Mouse (Mus musculus): Measurements from ENCODE around the gene Mill1. TPM values are rescaled to one million over a fixed set of nuclear protein-coding genes. Genes with fewer than 3 reads are reported as not detected.
"Not testable (repeated sequence)": the region's sequence is repeated elsewhere in the genome, so short reads cannot be mapped to it uniquely, and the experiment has no call there.

Mill1 gene
- not detected in 2 replicates for polyA plus RNA-seq (2014; fragmentation: Nextera tagmentation; extraction: Ambion mirVana)

DNA sequence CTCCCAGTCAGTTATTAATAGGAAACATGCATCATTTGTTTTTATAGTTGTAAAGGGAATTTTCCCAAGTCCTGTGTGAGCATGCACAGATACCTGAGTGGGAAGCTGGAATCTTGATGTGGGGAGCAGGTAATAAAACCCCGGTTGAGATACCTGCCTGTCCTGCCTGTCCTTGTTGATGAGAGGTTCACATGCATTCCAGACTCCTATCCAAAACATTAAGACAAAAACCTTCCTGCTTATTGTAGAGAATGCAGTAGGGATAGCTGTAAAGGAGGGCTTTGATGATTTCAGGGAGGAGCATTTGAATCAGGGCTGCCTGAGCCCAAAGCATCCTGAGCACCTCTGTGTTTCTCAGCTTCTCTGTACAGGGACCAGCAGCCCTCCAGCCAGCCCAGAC lies at the start of gene Mill1:
Gene Mill1 (plus strand): TSS at position 301 of the 400 bp plus-strand sequence.
- H3K9me3 ChIP-seq (ENCODE audit: control insufficient read depth, low read length) = no peaks in the 10 kb centered on the region
- no peaks in the 10 kb centered on the region for H3K4me1 ChIP-seq (ENCODE audit: control insufficient read depth, insufficient read depth, low read length)
- no peak within 1 kb of the TSS for H3K4me2 ChIP-seq (ENCODE audit: low read depth, low read length)
- H3K9ac ChIP-seq (replicated peaks; ENCODE audit: low read depth, low read length) = no peak within 1 kb of the TSS
- no peaks in the 10 kb centered on the region for H3K27me3 ChIP-seq (ENCODE audit: control insufficient read depth, insufficient read depth, low read length)
- H3K36me3 ChIP-seq (ENCODE audit: control insufficient read depth, insufficient read depth, low read length) = no peaks in the 10 kb centered on the region
- 48% methylated on average over 1 of the region's 1 CpGs for WGBS
- ATAC-seq (ENCODE audit: low read depth) = no peak
- no peak within 1 kb of the TSS for H3K4me3 ChIP-seq (ENCODE audit: low read depth, low read length)
- no peak within 1 kb of the TSS for H3K27ac ChIP-seq (ENCODE audit: low read depth, low read length)

DNA sequence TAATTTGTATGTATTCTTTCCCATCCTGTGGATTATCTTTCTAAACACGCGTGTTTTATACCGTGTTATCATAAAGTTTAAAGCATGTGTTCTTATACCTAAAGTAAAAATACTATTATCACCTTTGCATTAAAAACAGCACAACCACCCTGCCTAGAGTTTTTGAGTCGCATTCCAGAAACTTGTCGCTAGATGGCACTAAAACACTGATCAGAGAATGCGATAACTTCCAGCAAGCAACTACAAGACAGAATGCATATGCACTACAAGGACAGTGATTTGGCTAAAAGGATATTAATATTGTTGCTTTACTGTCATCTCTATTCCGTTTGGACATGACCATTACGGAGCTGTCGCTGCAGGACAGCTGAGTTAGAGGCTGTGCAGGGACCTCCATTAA lies 34.2 kb upstream of the Mill1 start:
- Histone ChIP-seq H3K9ac (replicated peaks; ENCODE audit: low read depth, low read length) (no peak overlapping the region), H3K27ac (ENCODE audit: low read depth, low read length) (no peak overlapping the region), H3K4me1 (ENCODE audit: control insufficient read depth, insufficient read depth, low read length) (no peaks in the 10 kb centered on the region), H3K36me3 (ENCODE audit: control insufficient read depth, insufficient read depth, low read length) (no peaks in the 10 kb centered on the region), H3K4me3 (ENCODE audit: low read depth, low read length) (no peak overlapping the region), H3K9me3 (ENCODE audit: control insufficient read depth, low read length) (no peaks in the 10 kb centered on the region), H3K4me2 (ENCODE audit: low read depth, low read length) (no peak overlapping the region), H3K27me3 (ENCODE audit: control insufficient read depth, insufficient read depth, low read length) (no peaks in the 10 kb centered on the region)
- no peak for ATAC-seq (ENCODE audit: low read depth)
- 10% methylated on average over 9 of the region's 9 CpGs for WGBS

DNA sequence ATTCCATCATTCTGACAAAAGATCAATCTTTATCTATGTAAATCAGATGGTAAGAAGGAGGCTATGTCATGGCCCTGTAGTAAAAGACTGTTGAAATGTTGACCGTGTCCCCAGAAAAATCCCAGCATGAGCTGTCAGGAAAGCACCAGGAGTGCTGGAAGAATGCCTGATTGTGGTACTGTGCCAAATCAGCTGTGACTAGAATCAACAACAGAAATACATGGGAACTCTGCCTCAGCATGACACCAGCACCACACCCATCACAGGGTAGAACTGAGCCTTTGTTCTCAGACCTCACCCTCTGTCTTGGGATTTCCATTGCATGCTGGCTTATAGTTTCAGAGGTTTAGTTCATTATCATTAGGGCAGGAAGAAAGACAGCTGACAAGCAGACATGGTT lies 30.4 kb upstream of the Mill1 start:
- H3K36me3 ChIP-seq (ENCODE audit: control insufficient read depth, insufficient read depth, low read length) = no peaks in the 10 kb centered on the region
- no peak for ATAC-seq (ENCODE audit: low read depth)
- H3K4me3 ChIP-seq (ENCODE audit: low read depth, low read length) = no peak overlapping the region
- H3K9ac ChIP-seq (replicated peaks; ENCODE audit: low read depth, low read length) = no peak overlapping the region
- no peaks in the 10 kb centered on the region for H3K4me1 ChIP-seq (ENCODE audit: control insufficient read depth, insufficient read depth, low read length)
- WGBS = 69% methylated on average over 1 of the region's 1 CpGs
- no peak overlapping the region for H3K27ac ChIP-seq (ENCODE audit: low read depth, low read length)
- H3K4me2 ChIP-seq (ENCODE audit: low read depth, low read length) = no peak overlapping the region
- H3K27me3 ChIP-seq (ENCODE audit: control insufficient read depth, insufficient read depth, low read length) = no peaks in the 10 kb centered on the region
- no peaks in the 10 kb centered on the region for H3K9me3 ChIP-seq (ENCODE audit: control insufficient read depth, low read length)

DNA sequence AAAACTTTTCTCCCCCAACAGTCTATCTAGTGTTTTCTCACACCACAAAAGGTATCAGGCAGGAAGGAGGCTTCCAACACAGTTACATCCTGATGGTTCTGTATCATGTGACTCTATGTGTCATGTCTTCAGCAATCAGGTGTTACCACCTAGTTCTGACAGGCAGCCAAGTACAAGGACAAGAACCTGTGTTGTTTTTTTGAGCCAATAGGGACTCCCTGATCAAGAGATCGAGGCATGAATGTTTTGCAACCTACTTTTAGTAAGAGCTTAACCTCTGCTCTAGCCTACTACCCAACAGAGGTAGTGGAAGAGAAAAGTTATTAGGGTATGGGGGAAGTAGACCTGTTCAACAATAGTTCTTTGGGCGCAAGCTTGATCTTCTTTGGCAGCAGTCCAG lies 6.6 kb upstream of the Mill1 start:
- Histone ChIP-seq H3K27ac (ENCODE audit: low read depth, low read length) (no peak overlapping the region), H3K4me3 (ENCODE audit: low read depth, low read length) (no peak overlapping the region), H3K4me1 (ENCODE audit: control insufficient read depth, insufficient read depth, low read length) (no peaks in the 10 kb centered on the region), H3K36me3 (ENCODE audit: control insufficient read depth, insufficient read depth, low read length) (no peaks in the 10 kb centered on the region), H3K4me2 (ENCODE audit: low read depth, low read length) (no peak overlapping the region), H3K9ac (replicated peaks; ENCODE audit: low read depth, low read length) (no peak overlapping the region), H3K27me3 (ENCODE audit: control insufficient read depth, insufficient read depth, low read length) (no peaks in the 10 kb centered on the region), H3K9me3 (ENCODE audit: control insufficient read depth, low read length) (no peaks in the 10 kb centered on the region)
- no peak for ATAC-seq (ENCODE audit: low read depth)
- WGBS = 80% methylated on average over 2 of the region's 2 CpGs

DNA sequence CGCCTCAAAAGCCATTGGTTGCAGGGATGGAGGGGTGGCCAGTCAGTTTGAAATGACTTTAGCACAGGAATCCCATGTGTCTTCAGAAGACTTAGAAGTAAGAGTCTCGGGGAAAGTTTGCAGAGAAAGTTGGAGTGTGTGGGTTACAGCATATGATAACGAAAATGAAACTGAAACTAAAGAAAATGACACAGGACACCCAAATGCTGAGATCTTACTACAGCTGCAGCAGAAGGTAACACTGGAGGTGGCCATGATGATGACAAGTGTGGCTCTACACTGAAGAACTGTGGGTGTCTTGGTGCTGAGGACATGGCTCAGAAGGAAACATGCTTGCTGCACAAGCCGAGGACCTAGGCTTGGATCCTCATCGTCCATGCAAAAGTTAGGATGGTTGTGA lies 3.9 kb upstream of the Mill1 start:
- H3K9ac ChIP-seq (replicated peaks; ENCODE audit: low read depth, low read length) = no peak overlapping the region
- ATAC-seq (ENCODE audit: low read depth) = no peak
- H3K27me3 ChIP-seq (ENCODE audit: control insufficient read depth, insufficient read depth, low read length) = no peaks in the 10 kb centered on the region
- no peaks in the 10 kb centered on the region for H3K36me3 ChIP-seq (ENCODE audit: control insufficient read depth, insufficient read depth, low read length)
- no peaks in the 10 kb centered on the region for H3K9me3 ChIP-seq (ENCODE audit: control insufficient read depth, low read length)
- H3K4me2 ChIP-seq (ENCODE audit: low read depth, low read length) = no peak overlapping the region
- no peak overlapping the region for H3K27ac ChIP-seq (ENCODE audit: low read depth, low read length)
- no peaks in the 10 kb centered on the region for H3K4me1 ChIP-seq (ENCODE audit: control insufficient read depth, insufficient read depth, low read length)
- WGBS = 86% methylated on average over 5 of the region's 5 CpGs
- no peak overlapping the region for H3K4me3 ChIP-seq (ENCODE audit: low read depth, low read length)

DNA sequence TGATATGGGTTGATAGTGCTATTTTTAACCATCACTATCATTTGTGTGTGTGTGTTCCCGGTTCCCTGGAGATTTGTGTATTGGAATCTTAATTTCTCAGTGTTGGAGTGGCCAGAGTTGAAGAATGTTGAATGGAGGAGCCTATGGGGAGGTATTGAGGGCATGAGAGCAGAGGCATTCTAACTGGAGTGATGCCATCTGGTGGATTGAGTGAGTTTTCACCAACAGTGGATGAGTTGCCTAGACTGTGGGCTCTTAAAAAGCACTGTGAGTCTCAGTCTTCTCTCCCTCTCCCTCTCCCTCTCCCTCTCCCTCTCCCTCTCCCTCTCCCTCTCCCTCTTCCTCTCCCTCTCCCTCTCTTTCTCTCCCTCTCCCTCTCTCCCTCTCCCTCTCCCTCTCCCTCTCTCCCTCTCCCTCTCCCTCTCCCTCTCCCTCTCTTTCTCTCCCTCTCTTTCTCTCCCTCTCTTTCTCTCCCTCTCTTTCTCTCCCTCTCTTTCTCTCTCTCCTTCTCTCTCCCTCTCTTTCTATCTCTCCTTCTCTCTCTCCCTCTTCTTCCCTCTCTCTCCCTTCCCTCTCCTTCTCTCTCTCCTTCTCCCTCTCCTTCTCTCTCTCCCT lies 1.1 kb upstream of the Mill1 start:
- H3K9ac ChIP-seq (replicated peaks; ENCODE audit: low read depth, low read length); H3K36me3 ChIP-seq (ENCODE audit: control insufficient read depth, insufficient read depth, low read length); H3K4me2 ChIP-seq (ENCODE audit: low read depth, low read length); H3K27me3 ChIP-seq (ENCODE audit: control insufficient read depth, insufficient read depth, low read length); H3K27ac ChIP-seq (ENCODE audit: low read depth, low read length); ATAC-seq (ENCODE audit: low read depth); H3K4me1 ChIP-seq (ENCODE audit: control insufficient read depth, insufficient read depth, low read length); H3K4me3 ChIP-seq (ENCODE audit: low read depth, low read length); H3K9me3 ChIP-seq (ENCODE audit: control insufficient read depth, low read length): not testable (repeated sequence)
- WGBS = 57% methylated on average over 1 of the region's 1 CpGs

DNA sequence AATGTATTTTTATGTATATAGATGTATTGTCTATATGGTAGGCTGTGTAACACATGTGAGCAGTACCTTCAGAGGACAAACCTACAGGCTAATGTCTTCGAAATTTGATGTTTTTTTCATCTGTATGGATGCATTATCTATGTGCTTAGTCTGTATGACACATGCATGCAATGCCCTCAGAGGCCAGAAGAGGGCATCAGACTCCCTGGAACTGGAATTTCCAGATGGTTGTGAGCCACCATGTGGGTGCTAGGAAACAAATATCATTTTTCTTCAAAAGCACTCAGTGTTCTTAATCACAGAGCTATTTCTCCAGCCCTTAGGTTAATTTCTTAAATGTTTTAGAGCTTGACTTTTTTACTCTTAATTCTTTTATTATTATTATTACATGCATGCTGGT lies 15.1 kb downstream of the Mill1 start:
- no peaks in the 10 kb centered on the region; the same call in 1 of the 2 replicates for H3K9me3 ChIP-seq (ENCODE audit: control insufficient read depth, low read length)
- H3K36me3 ChIP-seq (ENCODE audit: control insufficient read depth, insufficient read depth, low read length) = no peaks in the 10 kb centered on the region
- no peaks in the 10 kb centered on the region for H3K4me1 ChIP-seq (ENCODE audit: control insufficient read depth, insufficient read depth, low read length)
- ATAC-seq (ENCODE audit: low read depth) = no peak
- no peak overlapping the region for H3K27ac ChIP-seq (ENCODE audit: low read depth, low read length)
- H3K4me2 ChIP-seq (ENCODE audit: low read depth, low read length) = no peak overlapping the region
- H3K9ac ChIP-seq (replicated peaks; ENCODE audit: low read depth, low read length) = no peak overlapping the region
- 37% methylated on average over 1 of the region's 1 CpGs for WGBS
- H3K4me3 ChIP-seq (ENCODE audit: low read depth, low read length) = no peak overlapping the region
- no peaks in the 10 kb centered on the region for H3K27me3 ChIP-seq (ENCODE audit: control insufficient read depth, insufficient read depth, low read length)

DNA sequence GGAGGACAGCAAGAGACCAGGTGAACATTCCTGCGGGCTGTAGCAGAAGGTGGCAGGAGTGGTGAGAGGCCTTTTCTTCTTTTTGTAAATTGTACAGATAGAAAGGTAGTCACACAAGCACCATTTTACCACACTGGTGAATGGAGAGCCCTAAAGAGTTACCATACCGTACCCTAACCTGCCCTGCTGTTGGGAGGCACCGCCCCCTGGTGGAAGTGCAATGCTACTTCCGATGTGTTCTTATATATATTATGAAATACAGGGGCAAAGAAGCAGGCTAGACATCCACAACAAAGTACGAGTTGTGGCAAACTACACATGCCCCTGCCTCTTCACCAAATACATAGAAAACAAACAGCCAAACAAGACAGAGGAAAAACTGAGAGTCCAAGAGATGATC lies 19.9 kb downstream of the Mill1 start:
- Histone ChIP-seq H3K9ac (replicated peaks; ENCODE audit: low read depth, low read length) (no peak overlapping the region), H3K4me1 (ENCODE audit: control insufficient read depth, insufficient read depth, low read length) (no peaks in the 10 kb centered on the region), H3K27me3 (ENCODE audit: control insufficient read depth, insufficient read depth, low read length) (no peaks in the 10 kb centered on the region), H3K36me3 (ENCODE audit: control insufficient read depth, insufficient read depth, low read length) (no peaks in the 10 kb centered on the region), H3K4me3 (ENCODE audit: low read depth, low read length) (no peak overlapping the region), H3K4me2 (ENCODE audit: low read depth, low read length) (no peak overlapping the region), H3K9me3 (ENCODE audit: control insufficient read depth, low read length) (no peaks in the 10 kb centered on the region; the same call in 1 of the 2 replicates), H3K27ac (ENCODE audit: low read depth, low read length) (no peak overlapping the region)
- 60% methylated on average over 5 of the region's 5 CpGs for WGBS
- ATAC-seq (ENCODE audit: low read depth) = no peak
